Mouse (Mus musculus) retina, postnatal 1 day (tissue): ENCODE results near the gene Sowaha.
A peak's percentile ranks its signal among the peaks of the same experiment; 100 is the strongest.
"Not testable (repeated sequence)": the region's sequence is repeated elsewhere in the genome, so short reads cannot be mapped to it uniquely, and the experiment has no call there.

Experiments
- DNase-seq: peaks from one replicate; pipeline ENCODE4 v3.0.0-alpha.2; 2012

Sowaha gene

DNA sequence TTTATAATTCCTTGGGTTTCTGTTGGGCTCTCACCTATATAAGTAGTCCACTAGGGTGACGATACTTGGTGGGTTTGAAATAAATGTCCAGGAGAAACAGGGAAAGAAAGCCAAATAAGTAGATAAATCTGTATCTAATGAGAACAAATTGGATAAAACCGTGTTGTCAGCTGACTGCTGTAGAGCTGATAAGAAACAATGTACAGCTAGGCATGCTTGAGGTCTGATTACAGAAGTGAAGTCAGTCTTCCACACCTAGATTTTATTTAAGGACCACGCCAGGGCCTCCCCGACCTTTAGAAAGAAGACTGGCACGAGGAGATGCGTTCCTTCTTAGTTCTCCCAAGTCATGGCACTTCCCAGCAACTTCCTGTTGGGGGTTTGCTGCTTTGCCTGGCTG, 47.0 kb downstream of the Sowaha start:
- no peak for DNase-seq

DNA sequence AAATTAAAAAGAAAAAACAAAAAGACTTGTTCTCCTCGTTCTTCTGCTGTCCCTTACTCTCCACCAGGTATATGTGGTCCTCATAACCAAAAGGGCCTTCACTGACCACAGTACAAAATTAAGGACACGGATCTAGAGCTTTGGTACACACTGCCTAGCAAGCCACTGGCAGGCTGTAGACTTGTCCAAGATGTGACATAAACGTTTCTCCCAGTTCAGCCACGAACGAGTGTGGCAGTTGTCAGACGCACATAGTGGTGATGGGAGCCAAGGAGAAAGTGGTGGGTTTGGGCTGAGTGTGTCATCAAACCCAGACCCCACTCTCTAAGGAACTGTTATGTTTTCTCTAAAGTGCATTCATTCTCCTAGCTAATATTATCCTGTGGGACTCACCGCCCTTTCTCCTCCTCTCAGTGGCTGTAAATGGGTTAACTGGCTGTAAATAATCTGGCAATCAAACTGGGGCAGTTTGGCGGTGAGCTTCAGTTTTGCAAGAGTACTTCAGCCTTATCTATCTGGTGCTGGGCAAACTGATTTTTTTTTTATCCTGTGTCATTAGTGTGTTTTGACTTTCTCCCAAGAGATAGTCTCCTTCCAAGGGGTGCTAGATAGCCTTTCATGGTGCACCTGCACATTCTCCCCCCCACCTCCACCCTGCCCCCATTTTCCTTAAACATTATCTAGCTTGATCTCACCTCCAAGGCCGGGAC, 48.6 kb downstream of the Sowaha start:
- DNase-seq, result peak; percentile 48

- DNase-seq, result peak; percentile 100
Measured at GRCm38 (mm10) chr11:53430670-53431346, 49.3 kb downstream of the Sowaha start, which contains the start of the genes Uqcrq and Gdf9. Gene Uqcrq, minus strand, starts transcription at chr11:53430831. Gene Gdf9, plus strand, starts transcription at chr11:53431023.

DNA sequence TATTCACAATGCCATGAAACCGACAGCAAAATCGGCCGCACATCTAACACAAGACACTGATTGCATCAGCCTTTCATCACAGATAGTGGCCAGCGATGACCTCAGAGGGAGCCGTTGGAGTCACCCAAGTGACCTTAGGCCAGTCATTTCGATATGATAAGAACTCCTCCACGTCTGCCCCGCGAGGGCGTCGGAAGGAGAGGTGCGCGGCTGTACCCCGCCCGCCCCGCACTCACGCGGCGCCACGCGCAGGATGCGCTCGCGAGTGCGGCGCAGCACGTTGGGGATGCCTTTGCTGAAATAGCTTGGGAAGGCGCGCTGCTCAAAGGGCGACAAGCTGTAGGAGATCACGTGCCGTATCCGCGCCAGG, 49.8 kb downstream of the Sowaha start:
- DNase-seq, result no peak

- DNase-seq, result no peak
Measured at GRCm38 (mm10) chr11:53429182-53429581, 50.9 kb downstream of the Sowaha start.

DNA sequence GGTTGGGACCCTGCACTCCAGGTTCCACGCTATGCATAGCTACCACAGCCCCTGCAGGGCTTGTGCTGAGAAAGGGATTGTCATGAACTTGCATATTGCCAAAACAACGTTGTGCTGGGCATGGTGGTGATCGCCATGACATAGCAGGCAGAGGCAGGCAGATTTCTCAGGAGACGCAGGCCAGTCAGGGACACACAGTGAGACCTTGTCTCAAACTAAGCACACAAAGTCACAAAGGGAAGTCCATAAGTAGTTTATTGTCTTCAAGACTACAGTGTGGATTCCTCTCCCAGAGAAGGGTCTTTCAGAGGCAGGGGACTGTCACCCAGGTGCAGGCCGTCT, 51.4 kb downstream of the Sowaha start:
- DNase-seq, result no peak

DNA sequence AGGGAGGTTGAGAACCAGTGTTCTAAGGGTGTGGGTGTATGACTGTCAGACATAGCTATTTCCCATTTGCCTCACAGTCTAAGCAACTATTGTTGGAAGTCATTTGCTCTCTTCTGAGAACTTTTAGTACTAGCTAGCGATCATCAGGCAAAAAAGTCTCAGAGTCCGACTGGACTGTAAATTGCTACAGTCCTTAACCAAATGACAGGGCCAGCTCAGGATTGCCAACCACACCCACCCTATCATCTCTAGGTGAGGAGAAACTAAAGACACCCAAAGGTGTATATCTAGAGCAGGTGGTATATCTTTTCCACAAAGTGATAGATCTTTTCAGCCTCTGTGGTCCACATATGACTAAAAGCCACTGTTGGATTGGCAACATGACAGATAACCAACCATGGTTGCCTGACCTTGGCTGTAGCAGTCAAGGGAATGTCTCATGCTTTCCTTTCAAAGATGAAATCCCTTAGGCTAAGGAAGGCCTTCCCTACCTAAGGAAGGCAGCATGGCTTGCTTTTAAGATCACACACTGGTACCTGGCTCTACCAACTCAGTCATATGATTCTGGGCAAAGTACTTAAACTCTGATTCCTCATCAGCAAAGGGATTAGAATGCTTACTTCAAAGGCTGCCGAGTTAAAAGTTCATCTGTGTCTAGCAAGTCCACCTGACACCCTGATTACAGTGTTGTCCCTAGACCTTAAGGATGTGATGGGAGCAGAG, 51.9 kb downstream of the Sowaha start:
- DNase-seq, result no peak

DNA sequence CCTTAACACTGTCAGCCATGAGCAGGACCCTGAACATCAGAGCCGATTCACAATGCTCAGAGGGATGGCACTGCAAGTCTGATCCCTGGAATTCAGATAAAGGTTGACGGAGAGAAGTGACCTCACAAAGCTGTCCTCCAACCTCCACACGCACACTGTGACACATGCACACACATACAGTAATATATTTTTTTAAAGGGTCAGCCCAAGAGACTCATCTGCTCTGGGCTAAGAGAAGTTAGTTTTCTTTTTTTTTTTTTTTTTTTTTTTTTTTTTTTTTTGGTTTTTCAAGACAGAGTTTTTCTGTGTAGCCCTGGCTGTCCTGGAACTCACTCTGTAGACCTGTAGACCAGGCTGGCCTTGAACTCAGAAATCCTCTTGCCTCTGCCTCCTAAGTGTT, 53.2 kb downstream of the Sowaha start:
- not testable (repeated sequence) for DNase-seq
